Mouse (Mus musculus) forebrain, postnatal 0 days (tissue): ENCODE measurements around the gene Wdr82. TPM values are rescaled to one million over a fixed set of nuclear protein-coding genes. Genes with fewer than 3 reads are reported as not detected.

ENCODE experiments used
- ATAC-seq: fragments of 200-750 bp; cut with Nextera tagmentation; 2 replicates; pipeline ENCODE4 v1.8.0; 2017; ENCODE audit warnings: mild to moderate bottlenecking, moderate library complexity
- DNase-seq: peaks from one replicate; pipeline ENCODE4 v3.0.0-alpha.2; 2015
- H3K27ac ChIP-seq: fragments of 300-500 bp; sonication (generic); 2 replicates; pipeline ENCODE4 v1.5.1; 2014; ENCODE audit warnings: low read depth, mild to moderate bottlenecking, antibody characterized with exemption, low read length, moderate library complexity, mixed read lengths
- H3K27me3 ChIP-seq: fragments of 300-500 bp; sonication (generic); 2 replicates; pipeline ENCODE4 v1.6.1; 2014; ENCODE audit warnings: mild to moderate bottlenecking, low read length, mixed read lengths; ENCODE audit not compliant: insufficient read depth
- H3K36me3 ChIP-seq: fragments of 300-500 bp; sonication (generic); 2 replicates; pipeline ENCODE4 v1.6.1; 2014; ENCODE audit warnings: mild to moderate bottlenecking, moderate library complexity; ENCODE audit not compliant: insufficient read depth
- H3K4me1 ChIP-seq: fragments of 300-500 bp; sonication (generic); 2 replicates; pipeline ENCODE4 v1.6.1; 2014; ENCODE audit warnings: antibody characterized with exemption; ENCODE audit not compliant: insufficient read depth
- H3K4me2 ChIP-seq: fragments of 300-500 bp; sonication (generic); 2 replicates; pipeline ENCODE4 v1.6.1; 2014; ENCODE audit warnings: low read depth, mild to moderate bottlenecking, moderate library complexity
- H3K4me3 ChIP-seq: fragments of 300-500 bp; sonication (generic); 2 replicates; pipeline ENCODE4 v1.5.1; 2014; ENCODE audit warnings: low read depth, low read length, mixed read lengths
- H3K9ac ChIP-seq: fragments of 300-500 bp; sonication (generic); 2 replicates; pipeline ENCODE4 v1.6.1; 2014; ENCODE audit warnings: mild to moderate bottlenecking
- H3K9me3 ChIP-seq: fragments of 300-500 bp; sonication (generic); 2 replicates; pipeline ENCODE4 v1.6.1; 2016; ENCODE audit warnings: low read length
- CTCF ChIP-seq: sonication (generic); IDR thresholded peaks from 2 replicates; pipeline ENCODE4 v1.5.1; 2016; ENCODE audit warnings: antibody characterized with exemption, control low read depth, low read depth
- WGBS: fragments of 180-500 bp; shearing (Covaris S2); extraction: QIAGEN DNeasy Blood & Tissue Kit; methylation state at CpG from one replicate; pipeline ENCODE4 v1.1.7; 2014; 5-methylcytosine and 5-hydroxymethylcytosine counted together
- polyA plus RNA-seq: library from polyadenylated mRNA; unstranded; fragments of >200 nt; fragmentation: Nextera tagmentation; extraction: Ambion mirVana; gene quantifications from 2 replicates; pipeline ENCODE4 v1.2.1, GENCODE M21; 2015
- total RNA-seq: library from RNA; depleted of rRNA; stranded (reverse); fragments of >200 nt; gene quantifications from 2 replicates; pipeline ENCODE4 v1.2.3, GENCODE M21; 2014

Gene Wdr82
- total and polyA plus RNA-seq, 2 experiments from 2014 or later: 32.5 to 261 TPM

GRCm38 (mm10) chr9:106149399-106149754 is 21.4 kb upstream of the Wdr82 start:
- Histone ChIP-seq H3K27me3 (peaks cover 6% of the 10 kb centered on the region; the same call in 1 of the 2 replicates), H3K27ac (peak overlapping the region; percentile 74), H3K4me3 (peak overlapping the region; percentile 56), H3K9me3 (no peaks in the 10 kb centered on the region), H3K36me3 (peaks cover 5% of the 10 kb centered on the region), H3K9ac (peak overlapping the region; percentile 78), H3K4me1 (no peaks in the 10 kb centered on the region; the same call in 1 of the 2 replicates), H3K4me2 (peak overlapping the region; percentile 69)
- TF ChIP-seq CTCF: no peak
- no peak for ATAC-seq
- WGBS: 11% methylated on average over 10 of the region's 10 CpGs
- DNase-seq: no peak

- no peak overlapping the region for H3K9ac ChIP-seq
- 84% methylated on average over 9 of the region's 9 CpGs for WGBS
- DNase-seq (no peak), ATAC-seq (no peak)
- no peak overlapping the region for H3K27ac ChIP-seq
- H3K27me3 ChIP-seq: no peaks in the 10 kb centered on the region; the same call in 1 of the 2 replicates
- TF ChIP-seq CTCF: no peak
- H3K4me3 ChIP-seq: no peak overlapping the region
- no peaks in the 10 kb centered on the region for H3K9me3 ChIP-seq
- no peak overlapping the region for H3K4me2 ChIP-seq
- H3K4me1 ChIP-seq: no peaks in the 10 kb centered on the region
- H3K36me3 ChIP-seq: peaks cover 5% of the 10 kb centered on the region
Measured at GRCm38 (mm10) chr9:106154106-106154505, 16.6 kb upstream of the Wdr82 start.

- peak; percentile 88 for TF ChIP-seq CTCF
- peaks cover 7% of the 10 kb centered on the region; the same call in 1 of the 2 replicates for H3K4me1 ChIP-seq
- no peaks in the 10 kb centered on the region for H3K27me3 ChIP-seq
- H3K9me3 ChIP-seq: no peaks in the 10 kb centered on the region
- ATAC-seq (peak; percentile 78), DNase-seq (peak; percentile 83)
- H3K27ac ChIP-seq: no peak overlapping the region
- H3K36me3 ChIP-seq: peaks cover 5% of the 10 kb centered on the region
- no peak overlapping the region for H3K4me3 ChIP-seq
- H3K4me2 ChIP-seq: no peak overlapping the region
- 47% methylated on average over 5 of the region's 5 CpGs for WGBS
- no peak overlapping the region for H3K9ac ChIP-seq
Measured at GRCm38 (mm10) chr9:106156419-106156818, 14.3 kb upstream of the Wdr82 start.

- no peak for TF ChIP-seq CTCF
- Histone ChIP-seq H3K9ac (no peak overlapping the region), H3K9me3 (no peaks in the 10 kb centered on the region), H3K36me3 (peaks cover 5% of the 10 kb centered on the region), H3K4me1 (peaks cover 7% of the 10 kb centered on the region; the same call in 1 of the 2 replicates), H3K27me3 (no peaks in the 10 kb centered on the region; the same call in 1 of the 2 replicates), H3K4me2 (no peak overlapping the region), H3K4me3 (no peak overlapping the region), H3K27ac (no peak overlapping the region)
- DNase-seq (no peak), ATAC-seq (no peak)
- WGBS: 80% methylated on average over 21 of the region's 21 CpGs
Measured at GRCm38 (mm10) chr9:106156921-106157622, 13.7 kb upstream of the Wdr82 start.

- no peak overlapping the region for H3K4me2 ChIP-seq
- peak; percentile 21; the same call in 1 of the 2 replicates for TF ChIP-seq CTCF
- WGBS: 84% methylated on average over 10 of the region's 10 CpGs
- H3K27ac ChIP-seq: no peak overlapping the region
- no peaks in the 10 kb centered on the region for H3K9me3 ChIP-seq
- H3K4me1 ChIP-seq: peaks cover 7% of the 10 kb centered on the region; the same call in 1 of the 2 replicates
- H3K36me3 ChIP-seq: peaks cover 1% of the 10 kb centered on the region; the same call in 1 of the 2 replicates
- ATAC-seq: no peak
- H3K27me3 ChIP-seq: no peaks in the 10 kb centered on the region; the same call in 1 of the 2 replicates
- DNase-seq: no peak
- no peak overlapping the region for H3K9ac ChIP-seq
- H3K4me3 ChIP-seq: no peak overlapping the region
Measured at GRCm38 (mm10) chr9:106157623-106157925, 13.2 kb upstream of the Wdr82 start.

- Histone ChIP-seq H3K9ac (no peak within 1 kb of the TSS), H3K4me1 (peaks cover 7% of the 10 kb centered on the region; the same call in 1 of the 2 replicates), H3K4me3 (no peak within 1 kb of the TSS), H3K9me3 (no peaks in the 10 kb centered on the region), H3K4me2 (no peak within 1 kb of the TSS), H3K36me3 (no peaks in the 10 kb centered on the region), H3K27ac (no peak within 1 kb of the TSS), H3K27me3 (no peaks in the 10 kb centered on the region; the same call in 1 of the 2 replicates)
- ATAC-seq (no peak), DNase-seq (no peak)
- no peak for TF ChIP-seq CTCF
- 76% methylated on average over 6 of the region's 6 CpGs for whole genome bisulfite sequencing
Measured at GRCm38 (mm10) chr9:106158037-106158491, 12.7 kb upstream of the Wdr82 start, which contains the start of gene Glyctk. Gene Glyctk (minus strand): TSS chr9:106158138.

GRCm38 (mm10) chr9:106159237-106159636 is 11.5 kb upstream of the Wdr82 start:
- Histone ChIP-seq H3K27me3 (no peaks in the 10 kb centered on the region; the same call in 1 of the 2 replicates), H3K4me1 (peaks cover 7% of the 10 kb centered on the region; the same call in 1 of the 2 replicates), H3K4me2 (peak overlapping the region; percentile 78; the same call in 1 of the 2 replicates), H3K9me3 (no peaks in the 10 kb centered on the region), H3K36me3 (no peaks in the 10 kb centered on the region), H3K4me3 (peak overlapping the region; percentile 53; the same call in 1 of the 2 replicates), H3K9ac (no peak overlapping the region), H3K27ac (no peak overlapping the region)
- no peak for TF ChIP-seq CTCF
- 82% methylated on average over 9 of the region's 9 CpGs for WGBS
- no peak for DNase-seq
- ATAC-seq: no peak
